Mouse (Mus musculus): ENCODE measurements around the gene B3gnt8. TPM values are rescaled to one million over a fixed set of nuclear protein-coding genes. Genes with fewer than 3 reads are reported as not detected.

The B3gnt8 gene
- total and polyA plus RNA-seq, 2 experiments from 2014 or later = 4.6 to 11.3 TPM

GRCm38 (mm10) chr7:25639754-25640153 lies 13.3 kb downstream of the B3gnt8 start:
- Histone ChIP-seq H3K27ac (ENCODE audit: low read depth) (no peak overlapping the region), H3K9me3 (replicated peaks; ENCODE audit: control insufficient read depth, low read length) (no peaks in the 10 kb centered on the region), H3K9ac (replicated peaks; ENCODE audit: low read depth, low read length) (no peak overlapping the region), H3K4me1 (ENCODE audit: control insufficient read depth, insufficient read depth) (no peaks in the 10 kb centered on the region), H3K4me3 (ENCODE audit: low read depth, low read length) (no peak overlapping the region), H3K36me3 (replicated peaks; ENCODE audit: control insufficient read depth, insufficient read depth, low read length) (peaks cover 9% of the 10 kb centered on the region), H3K27me3 (ENCODE audit: control insufficient read depth, insufficient read depth, low read length) (no peaks in the 10 kb centered on the region), H3K4me2 (ENCODE audit: low read depth, low read length) (no peak overlapping the region)
- TF ChIP-seq CTCF (IDR thresholded peaks at IDR 0.05; ENCODE audit: low read depth) (no peak), EP300 (IDR thresholded peaks at IDR 0.05; ENCODE audit: low read depth) (no peak)
- no peak for DNase-seq (ENCODE audit: low spot score)
- 95% methylated on average over 4 of the region's 4 CpGs for WGBS
- ATAC-seq (ENCODE audit: insufficient read depth, low read depth) = no peak

GRCm38 (mm10) chr7:25644136-25644535 lies 17.7 kb downstream of the B3gnt8 start:
- Histone ChIP-seq H3K36me3 (replicated peaks; ENCODE audit: control insufficient read depth, insufficient read depth, low read length) (peaks cover 6% of the 10 kb centered on the region; the same call in 1 of the 2 replicates), H3K27ac (ENCODE audit: low read depth) (no peak overlapping the region), H3K4me1 (ENCODE audit: control insufficient read depth, insufficient read depth) (no peaks in the 10 kb centered on the region), H3K9ac (replicated peaks; ENCODE audit: low read depth, low read length) (no peak overlapping the region), H3K4me3 (ENCODE audit: low read depth, low read length) (no peak overlapping the region), H3K9me3 (replicated peaks; ENCODE audit: control insufficient read depth, low read length) (no peaks in the 10 kb centered on the region), H3K4me2 (ENCODE audit: low read depth, low read length) (no peak overlapping the region), H3K27me3 (ENCODE audit: control insufficient read depth, insufficient read depth, low read length) (no peaks in the 10 kb centered on the region)
- ATAC-seq (ENCODE audit: insufficient read depth, low read depth) = no peak
- 56% methylated on average over 10 of the region's 10 CpGs for WGBS
- TF ChIP-seq CTCF (IDR thresholded peaks at IDR 0.05; ENCODE audit: low read depth) (no peak), EP300 (IDR thresholded peaks at IDR 0.05; ENCODE audit: low read depth) (no peak)
- DNase-seq (ENCODE audit: low spot score) = no peak

- Histone ChIP-seq H3K4me3 (ENCODE audit: low read depth, low read length) (no peak overlapping the region), H3K9ac (replicated peaks; ENCODE audit: low read depth, low read length) (no peak overlapping the region)
- 61% methylated on average over 4 of the region's 4 CpGs for WGBS
Observed at GRCm38 (mm10) chr7:25644631-25645030, 18.2 kb downstream of the B3gnt8 start.

GRCm38 (mm10) chr7:25645074-25645473 lies 18.6 kb downstream of the B3gnt8 start:
- Histone ChIP-seq H3K36me3 (replicated peaks; ENCODE audit: control insufficient read depth, insufficient read depth, low read length) (peaks cover 6% of the 10 kb centered on the region; the same call in 1 of the 2 replicates), H3K27ac (ENCODE audit: low read depth) (no peak overlapping the region), H3K9ac (replicated peaks; ENCODE audit: low read depth, low read length) (no peak overlapping the region), H3K4me2 (ENCODE audit: low read depth, low read length) (no peak overlapping the region), H3K4me3 (ENCODE audit: low read depth, low read length) (no peak overlapping the region), H3K27me3 (ENCODE audit: control insufficient read depth, insufficient read depth, low read length) (no peaks in the 10 kb centered on the region), H3K4me1 (ENCODE audit: control insufficient read depth, insufficient read depth) (no peaks in the 10 kb centered on the region), H3K9me3 (replicated peaks; ENCODE audit: control insufficient read depth, low read length) (no peaks in the 10 kb centered on the region)
- TF ChIP-seq EP300 (IDR thresholded peaks at IDR 0.05; ENCODE audit: low read depth) (no peak), CTCF (IDR thresholded peaks at IDR 0.05; ENCODE audit: low read depth) (no peak)
- ATAC-seq (ENCODE audit: insufficient read depth, low read depth) = no peak
- 68% methylated on average over 14 of the region's 14 CpGs for WGBS
- no peak for DNase-seq (ENCODE audit: low spot score)

More at GRCm38 (mm10) chr7:25644631-25645030, 18.2 kb downstream of the B3gnt8 start:
- Histone ChIP-seq H3K27ac (ENCODE audit: low read depth) (no peak overlapping the region), H3K27me3 (ENCODE audit: control insufficient read depth, insufficient read depth, low read length) (no peaks in the 10 kb centered on the region), H3K36me3 (replicated peaks; ENCODE audit: control insufficient read depth, insufficient read depth, low read length) (peaks cover 6% of the 10 kb centered on the region; the same call in 1 of the 2 replicates), H3K4me2 (ENCODE audit: low read depth, low read length) (no peak overlapping the region), H3K9me3 (replicated peaks; ENCODE audit: control insufficient read depth, low read length) (no peaks in the 10 kb centered on the region), H3K4me1 (ENCODE audit: control insufficient read depth, insufficient read depth) (no peaks in the 10 kb centered on the region)
- no peak for ATAC-seq (ENCODE audit: insufficient read depth, low read depth)
- TF ChIP-seq CTCF (IDR thresholded peaks at IDR 0.05; ENCODE audit: low read depth) (no peak), EP300 (IDR thresholded peaks at IDR 0.05; ENCODE audit: low read depth) (no peak)
- no peak for DNase-seq (ENCODE audit: low spot score)

- ATAC-seq (ENCODE audit: insufficient read depth, low read depth) (no peak), DNase-seq (ENCODE audit: low spot score) (no peak)
- Histone ChIP-seq H3K4me2 (ENCODE audit: low read depth, low read length) (no peak overlapping the region), H3K4me3 (ENCODE audit: low read depth, low read length) (no peak overlapping the region), H3K36me3 (replicated peaks; ENCODE audit: control insufficient read depth, insufficient read depth, low read length) (no peaks in the 10 kb centered on the region), H3K9me3 (replicated peaks; ENCODE audit: control insufficient read depth, low read length) (no peaks in the 10 kb centered on the region), H3K9ac (replicated peaks; ENCODE audit: low read depth, low read length) (no peak overlapping the region), H3K4me1 (ENCODE audit: control insufficient read depth, insufficient read depth) (no peaks in the 10 kb centered on the region), H3K27me3 (ENCODE audit: control insufficient read depth, insufficient read depth, low read length) (no peaks in the 10 kb centered on the region), H3K27ac (ENCODE audit: low read depth) (peak overlapping the region; percentile 61; the same call in 1 of the 2 replicates)
- WGBS = 46% methylated on average over 5 of the region's 5 CpGs
- TF ChIP-seq EP300 (IDR thresholded peaks at IDR 0.05; ENCODE audit: low read depth) = no peak
- TF ChIP-seq CTCF (IDR thresholded peaks at IDR 0.05; ENCODE audit: low read depth) = peak; percentile 26
Observed at GRCm38 (mm10) chr7:25647574-25648123, 21.2 kb downstream of the B3gnt8 start.

- Histone ChIP-seq H3K27me3 (ENCODE audit: control insufficient read depth, insufficient read depth, low read length) (no peaks in the 10 kb centered on the region), H3K9ac (replicated peaks; ENCODE audit: low read depth, low read length) (no peak overlapping the region), H3K36me3 (replicated peaks; ENCODE audit: control insufficient read depth, insufficient read depth, low read length) (0 out of 2 replicates have a peak, but pooled peaks cover 3% of the 10 kb centered on the region), H3K9me3 (replicated peaks; ENCODE audit: control insufficient read depth, low read length) (no peaks in the 10 kb centered on the region), H3K4me2 (ENCODE audit: low read depth, low read length) (no peak overlapping the region), H3K4me3 (ENCODE audit: low read depth, low read length) (no peak overlapping the region), H3K4me1 (ENCODE audit: control insufficient read depth, insufficient read depth) (no peaks in the 10 kb centered on the region), H3K27ac (ENCODE audit: low read depth) (no peak overlapping the region)
- ATAC-seq (ENCODE audit: insufficient read depth, low read depth) (no peak), DNase-seq (ENCODE audit: low spot score) (no peak)
- TF ChIP-seq EP300 (IDR thresholded peaks at IDR 0.05; ENCODE audit: low read depth) = no peak
- TF ChIP-seq CTCF (IDR thresholded peaks at IDR 0.05; ENCODE audit: low read depth) = no peak
- WGBS = 66% methylated on average over 5 of the region's 5 CpGs
Observed at GRCm38 (mm10) chr7:25649839-25650238, 23.4 kb downstream of the B3gnt8 start.

Measured in heart, postnatal 0 days (tissue).